Mouse (Mus musculus): Measurements from ENCODE around the gene Synpo2.
A peak's percentile ranks its signal among the peaks of the same experiment; 100 is the strongest.

DNA sequence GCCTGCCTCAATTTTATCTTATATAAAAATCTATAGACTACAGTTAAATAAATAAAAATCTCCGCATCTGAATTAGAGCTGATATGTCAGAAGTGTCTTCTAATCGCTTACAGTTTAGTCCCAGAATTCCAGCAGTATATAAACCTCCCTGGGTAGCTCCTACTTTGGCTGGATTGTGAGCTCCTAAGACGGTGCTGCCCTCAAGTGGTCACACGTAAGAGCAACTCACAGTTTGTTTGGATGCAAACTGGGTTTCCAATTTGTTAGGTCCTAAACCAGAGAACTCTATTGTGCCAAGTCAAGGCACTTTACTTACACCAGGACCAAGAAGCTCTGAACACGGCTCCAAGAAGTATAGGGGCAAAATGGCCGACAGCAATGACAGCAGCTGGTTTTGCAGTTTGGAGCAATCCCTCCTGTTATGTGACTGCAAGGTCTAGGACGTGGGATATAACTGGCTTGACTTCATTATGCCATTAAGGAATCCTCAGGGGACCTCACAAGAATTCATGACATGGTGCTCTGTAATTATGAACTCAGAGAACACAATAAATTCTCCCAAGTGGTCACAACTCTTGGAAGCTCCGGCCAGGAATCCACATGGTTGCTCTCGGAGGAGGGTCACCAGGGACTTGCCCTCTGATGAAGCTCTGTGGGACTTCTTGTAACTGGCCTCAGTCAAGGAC, 76.7 kb downstream of the Synpo2 start:
- TF ChIP-seq CTCF (conservative IDR thresholded peaks at IDR 0.05; ENCODE audit: insufficient read depth, insufficient read length, low read depth, low read length) (peak; percentile 78), POLR2A (IDR thresholded peaks at IDR 0.05; ENCODE audit: low read depth, low read length) (no peak)

Measured in kidney, adult 2 months (tissue).